Mouse (Mus musculus): ENCODE data around the gene Htr1f. TPM values are rescaled to one million over a fixed set of nuclear protein-coding genes. Genes with fewer than 3 reads are reported as not detected.
"Not testable (repeated sequence)": the region's sequence is repeated elsewhere in the genome, so short reads cannot be mapped to it uniquely, and the experiment has no call there.

The Htr1f gene
- total RNA-seq (2015; ENCODE audit: low replicate concordance) = not detected in 2 replicates
- not detected in 2 replicates for total RNA-seq (2017; ENCODE audit: low replicate concordance)

DNA sequence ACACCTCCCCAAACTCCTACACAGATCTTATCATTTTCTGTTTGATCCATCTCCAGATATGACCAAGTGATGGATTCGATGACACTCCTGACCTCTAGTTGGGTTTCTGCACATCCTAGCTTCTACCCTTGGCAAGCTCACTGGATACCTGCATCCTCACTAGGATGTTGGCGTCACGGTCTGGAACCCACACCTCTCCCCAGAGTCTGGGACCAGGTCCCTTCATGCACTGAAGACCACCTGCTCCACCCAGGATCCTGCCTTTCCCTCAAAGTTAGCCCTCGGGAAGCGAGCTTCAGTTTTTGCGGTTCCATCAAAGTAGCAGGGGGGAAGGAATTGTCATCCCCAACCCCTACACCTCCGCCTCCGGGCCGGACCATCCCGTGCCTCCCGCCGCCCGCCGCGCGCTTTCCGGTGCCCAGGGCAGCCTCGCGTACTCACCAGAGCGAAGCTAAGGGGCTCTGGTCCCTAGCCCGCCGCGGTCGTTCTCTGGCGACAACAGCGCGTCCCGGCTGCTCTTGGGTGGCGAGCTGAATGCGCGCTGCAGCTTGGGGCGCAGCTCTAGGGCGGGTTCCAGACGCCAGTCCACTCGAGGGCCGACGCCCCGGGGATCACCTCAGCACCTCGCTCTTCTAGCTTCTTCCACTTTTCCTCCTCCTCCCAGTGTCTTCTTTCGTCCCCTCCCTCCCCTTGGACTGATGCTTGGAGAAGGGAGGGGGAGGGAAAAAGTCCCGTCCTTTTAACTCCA lies at the start of gene Htr1f:
Htr1f (minus strand) TSS at position 671 of the 748 bp plus-strand sequence.
- ATAC-seq (replicated peaks; ENCODE audit: low FRiP score, poor library complexity, severe bottlenecking) = no peak

- ATAC-seq (replicated peaks; ENCODE audit: low FRiP score, poor library complexity, severe bottlenecking) = no peak
Observed at GRCm38 (mm10) chr16:65139771-65140170, 34.1 kb upstream of the Htr1f start.

GRCm38 (mm10) chr16:65129391-65129790 lies 23.7 kb upstream of the Htr1f start:
- no peak for ATAC-seq (replicated peaks; ENCODE audit: low FRiP score, poor library complexity, severe bottlenecking)

GRCm38 (mm10) chr16:65127846-65128245 lies 22.2 kb upstream of the Htr1f start:
- ATAC-seq (replicated peaks; ENCODE audit: low FRiP score, poor library complexity, severe bottlenecking) = no peak

DNA sequence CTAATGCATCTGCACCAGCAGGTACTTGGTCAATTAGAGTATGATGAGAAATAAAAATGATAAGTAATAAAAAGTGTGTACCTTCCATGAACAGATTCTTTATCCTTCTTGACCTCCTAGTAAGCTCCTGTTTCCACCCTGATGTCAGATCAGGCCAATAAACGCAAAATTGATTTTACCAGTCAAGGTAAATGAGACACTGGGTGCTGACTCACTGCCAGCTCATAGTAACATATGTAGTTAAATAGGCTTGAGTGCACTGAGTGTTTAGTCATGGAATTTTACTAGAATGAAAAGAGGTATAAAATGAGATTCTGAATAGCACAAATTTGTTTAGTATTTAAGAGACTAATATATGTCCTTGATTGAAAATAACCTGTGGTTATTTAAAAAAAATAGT lies 6.6 kb upstream of the Htr1f start:
- no peak for ATAC-seq (replicated peaks; ENCODE audit: low FRiP score, poor library complexity, severe bottlenecking)

- no peak for ATAC-seq (replicated peaks; ENCODE audit: low FRiP score, poor library complexity, severe bottlenecking)
Observed at GRCm38 (mm10) chr16:65093552-65093951, 12.1 kb downstream of the Htr1f start.

GRCm38 (mm10) chr16:65083475-65083874 lies 22.2 kb downstream of the Htr1f start:
- no peak for ATAC-seq (replicated peaks; ENCODE audit: low FRiP score, poor library complexity, severe bottlenecking)

- no peak for ATAC-seq (replicated peaks; ENCODE audit: low FRiP score, poor library complexity, severe bottlenecking)
Observed at GRCm38 (mm10) chr16:65069867-65070266, 35.8 kb downstream of the Htr1f start.

DNA sequence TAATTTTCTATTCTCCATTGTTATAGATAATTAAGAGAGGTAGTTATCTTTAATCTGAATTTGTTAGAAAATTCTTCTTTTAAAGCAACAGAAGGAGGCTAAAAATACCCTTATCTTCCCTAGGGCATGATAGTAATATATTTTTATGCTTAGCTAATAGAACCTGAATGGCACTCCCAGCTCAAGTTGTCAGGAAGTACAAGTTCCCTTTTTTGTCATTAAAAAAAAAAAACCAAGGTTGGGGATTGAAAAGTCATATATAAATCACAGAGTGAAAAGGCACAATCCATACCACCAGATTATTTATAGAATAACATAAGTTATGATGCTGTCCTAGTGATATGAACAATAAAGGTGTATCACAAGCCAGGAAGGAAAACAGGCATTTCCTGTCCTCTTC lies 39.4 kb downstream of the Htr1f start:
- no peak for ATAC-seq (replicated peaks; ENCODE audit: low FRiP score, poor library complexity, severe bottlenecking)

DNA sequence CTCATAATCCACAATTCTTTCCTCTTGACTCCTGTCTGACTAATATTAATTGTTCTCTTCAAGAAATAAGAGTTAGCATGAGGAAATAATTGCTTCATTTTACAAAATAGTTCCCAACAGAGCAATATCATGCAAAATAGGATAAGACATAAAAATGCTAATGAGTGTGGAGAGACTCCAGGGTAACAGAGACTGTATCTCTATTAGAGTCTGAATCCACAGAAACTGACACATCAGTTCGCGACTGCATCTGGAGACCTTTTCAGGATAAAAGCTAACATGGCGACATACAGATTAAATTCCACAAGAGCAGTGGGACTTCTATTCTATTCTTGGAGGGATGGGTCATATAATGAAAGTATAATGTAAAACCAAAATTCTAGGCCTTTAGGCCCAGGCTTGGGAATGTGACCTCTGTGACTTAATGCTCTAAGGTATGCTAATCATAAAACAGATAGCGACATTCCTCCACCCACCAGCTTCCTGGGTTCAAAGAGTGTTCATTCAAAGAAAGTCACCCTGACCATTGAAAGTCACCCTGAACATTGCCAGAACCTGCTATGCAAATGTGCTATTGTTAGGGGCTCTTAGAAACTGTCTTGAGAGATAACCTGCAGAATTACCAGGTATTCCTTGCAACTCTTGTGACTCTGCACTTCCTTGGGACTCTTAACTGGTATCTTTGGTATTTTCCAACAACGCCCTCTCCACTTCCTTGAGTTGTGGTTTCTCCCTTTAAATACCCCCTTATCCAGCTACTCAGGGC lies 67.8 kb downstream of the Htr1f start:
- ATAC-seq (replicated peaks; ENCODE audit: low FRiP score, poor library complexity, severe bottlenecking) = not testable (repeated sequence)

DNA sequence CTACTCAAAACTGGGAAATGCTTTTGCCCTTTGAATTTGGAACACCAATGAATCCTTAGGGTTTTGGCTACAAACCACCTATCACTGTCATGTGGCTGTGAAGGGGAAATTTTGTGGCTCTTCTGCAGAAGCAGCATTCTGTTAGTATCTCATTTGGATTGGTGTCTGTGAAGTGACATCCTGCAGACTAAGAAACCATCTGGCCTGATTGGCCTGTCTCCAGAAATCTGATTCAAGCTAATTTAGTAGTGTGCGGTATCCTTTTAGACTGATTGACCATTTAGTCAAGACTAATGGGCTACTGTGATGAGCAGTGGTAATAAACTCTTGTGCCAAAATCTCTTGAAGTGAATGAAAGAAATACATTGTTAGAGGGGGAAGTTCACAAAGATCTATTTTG lies 76.0 kb downstream of the Htr1f start:
- ATAC-seq (replicated peaks; ENCODE audit: low FRiP score, poor library complexity, severe bottlenecking) = no peak

DNA sequence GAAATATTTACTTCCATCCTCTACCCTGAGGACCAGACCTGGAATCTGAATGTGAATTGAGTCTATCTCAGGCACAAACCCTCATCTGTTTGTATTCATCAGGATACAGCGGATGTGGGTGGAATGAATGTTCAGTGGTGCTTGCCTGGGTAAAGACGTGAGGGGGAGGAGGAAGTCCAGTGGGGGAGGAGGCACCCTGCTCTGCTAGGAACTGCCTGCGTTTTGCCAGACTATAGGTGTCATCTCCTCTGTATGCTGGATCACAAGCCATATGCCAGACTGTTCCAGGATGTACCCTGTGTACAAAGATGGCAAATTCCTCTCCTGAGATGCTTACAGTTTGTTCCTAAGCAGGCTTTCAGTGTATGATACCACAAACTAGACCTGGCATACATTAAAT lies 83.3 kb downstream of the Htr1f start:
- ATAC-seq (replicated peaks; ENCODE audit: low FRiP score, poor library complexity, severe bottlenecking) = no peak

- no peak for ATAC-seq (replicated peaks; ENCODE audit: low FRiP score, poor library complexity, severe bottlenecking)
Observed at GRCm38 (mm10) chr16:65018710-65019109, 86.9 kb downstream of the Htr1f start.

- no peak for ATAC-seq (replicated peaks; ENCODE audit: low FRiP score, poor library complexity, severe bottlenecking)
Observed at GRCm38 (mm10) chr16:65018134-65018533, 87.5 kb downstream of the Htr1f start.

DNA sequence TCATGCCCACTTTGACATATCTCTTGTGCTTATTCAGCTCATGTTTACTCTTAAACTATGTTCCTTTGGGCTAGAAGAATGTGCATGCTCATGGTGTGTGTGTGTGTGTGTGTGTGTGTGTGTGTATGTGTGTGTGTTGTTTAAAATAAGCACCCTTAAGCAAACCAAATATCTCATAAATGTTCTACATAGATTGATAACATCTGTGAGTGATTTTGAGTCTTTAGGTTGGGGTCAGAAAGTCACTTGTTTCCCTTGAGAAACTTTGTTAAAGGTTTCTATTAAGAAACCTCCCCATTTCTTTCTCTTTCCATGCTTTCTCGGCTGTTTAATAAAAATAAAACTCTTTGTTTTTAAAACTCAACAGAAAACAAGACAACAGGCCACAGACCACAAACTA lies 88.1 kb downstream of the Htr1f start:
- no peak for ATAC-seq (replicated peaks; ENCODE audit: low FRiP score, poor library complexity, severe bottlenecking)

- ATAC-seq (replicated peaks; ENCODE audit: low FRiP score, poor library complexity, severe bottlenecking) = no peak
Observed at GRCm38 (mm10) chr16:65015241-65015640, 90.4 kb downstream of the Htr1f start.

- no peak for ATAC-seq (replicated peaks; ENCODE audit: low FRiP score, poor library complexity, severe bottlenecking)
Observed at GRCm38 (mm10) chr16:65001993-65002821, 103.4 kb downstream of the Htr1f start.

DNA sequence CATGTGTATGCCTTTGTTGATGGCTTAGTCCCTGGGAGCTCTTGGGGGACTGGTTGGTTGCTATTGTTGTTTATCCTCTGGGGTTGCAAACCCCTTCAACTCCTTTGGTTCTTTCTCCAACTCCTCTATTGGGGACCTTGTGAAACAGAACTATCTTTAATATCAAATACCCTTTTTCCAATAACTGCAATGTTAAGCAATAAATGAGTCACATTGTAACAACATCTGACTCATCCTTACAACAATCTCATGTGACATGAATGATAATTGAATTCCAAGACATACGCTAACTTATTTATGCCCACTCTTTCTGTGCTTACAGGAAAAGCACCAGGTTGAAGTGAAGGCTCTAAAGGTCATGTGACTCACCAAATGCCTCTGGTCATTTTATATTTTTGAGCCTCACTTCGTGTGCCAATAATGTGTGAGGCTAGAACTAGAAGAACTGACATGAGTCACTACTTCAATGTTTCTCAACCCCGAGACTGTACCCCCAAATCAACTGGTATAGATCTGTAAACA lies 116.3 kb downstream of the Htr1f start:
- no peak for ATAC-seq (replicated peaks; ENCODE audit: low FRiP score, poor library complexity, severe bottlenecking)

DNA sequence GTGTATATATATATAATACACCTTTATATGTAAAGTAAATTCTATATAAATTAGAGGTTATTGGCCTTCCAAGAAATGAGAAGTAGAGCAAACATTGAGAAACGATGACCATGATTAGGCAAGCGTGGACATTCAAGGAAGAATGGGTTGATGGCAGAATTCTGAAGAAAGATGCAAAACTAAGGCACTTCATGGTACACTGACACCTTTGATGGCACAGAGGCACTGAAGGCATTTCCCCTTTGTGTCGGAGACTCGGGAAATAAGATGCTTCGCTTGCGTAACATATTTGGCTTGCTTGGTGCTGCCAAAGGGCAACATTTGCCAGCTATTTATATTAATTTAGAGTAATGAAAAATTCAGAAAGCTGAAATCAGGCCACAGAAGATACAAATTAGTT lies 118.1 kb downstream of the Htr1f start:
- ATAC-seq (replicated peaks; ENCODE audit: low FRiP score, poor library complexity, severe bottlenecking) = no peak

DNA sequence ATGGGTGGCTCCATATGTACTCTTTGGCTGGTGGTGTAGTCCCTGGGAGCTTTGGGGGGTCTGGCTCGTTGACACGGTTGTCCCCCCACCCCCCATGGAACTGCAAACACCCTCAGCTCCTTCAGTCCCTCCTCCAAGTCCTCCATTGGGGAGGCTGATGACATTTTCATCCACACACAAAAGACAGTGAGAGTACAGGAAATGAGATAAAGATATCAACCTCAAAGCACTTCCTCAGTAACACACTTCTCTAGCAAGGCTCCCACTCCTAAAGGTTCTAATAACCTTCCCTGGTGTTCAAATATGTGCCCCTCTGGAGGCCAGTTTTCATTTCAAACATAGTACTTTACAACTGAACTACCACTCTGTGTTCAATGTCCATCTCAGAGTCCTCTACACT lies 118.6 kb downstream of the Htr1f start:
- ATAC-seq (replicated peaks; ENCODE audit: low FRiP score, poor library complexity, severe bottlenecking) = no peak
